Mouse (Mus musculus) thymus, postnatal 4 days (tissue): Measurements from ENCODE around the gene Vmn1r20.
"Not testable (repeated sequence)": the region's sequence is repeated elsewhere in the genome, so short reads cannot be mapped to it uniquely, and the experiment has no call there.

Experiments
- DNase-seq: peaks from one replicate; pipeline ENCODE4 v3.0.0; 2021

Vmn1r20 gene

GRCm38 (mm10) chr6:57428630-57429029 lies at the start of gene Vmn1r20:
Gene Vmn1r20, plus strand, starts transcription at chr6:57428930.
- DNase-seq = no peak

GRCm38 (mm10) chr6:57395683-57396082 lies 33.0 kb upstream of the Vmn1r20 start, which contains the start of gene Vmn1r18:
Gene Vmn1r18, minus strand, starts transcription at chr6:57395783.
- DNase-seq = no peak

GRCm38 (mm10) chr6:57403480-57403879 lies 25.2 kb upstream of the Vmn1r20 start, which contains the start of gene Vmn1r19:
Gene Vmn1r19, plus strand, starts transcription at chr6:57403780.
- DNase-seq = not testable (repeated sequence)

- no peak for DNase-seq
These were observed 2.5 kb downstream of the Vmn1r20 start for GRCm38 (mm10) chr6:57431196-57431595.

GRCm38 (mm10) chr6:57468161-57468560 lies 39.4 kb downstream of the Vmn1r20 start:
- DNase-seq = not testable (repeated sequence)
